Mouse (Mus musculus): ENCODE results near the gene Nop58.
A peak's percentile ranks its signal among the peaks of the same experiment; 100 is the strongest.
"Not testable (repeated sequence)": the region's sequence is repeated elsewhere in the genome, so short reads cannot be mapped to it uniquely, and the experiment has no call there.

Nop58 gene

DNA sequence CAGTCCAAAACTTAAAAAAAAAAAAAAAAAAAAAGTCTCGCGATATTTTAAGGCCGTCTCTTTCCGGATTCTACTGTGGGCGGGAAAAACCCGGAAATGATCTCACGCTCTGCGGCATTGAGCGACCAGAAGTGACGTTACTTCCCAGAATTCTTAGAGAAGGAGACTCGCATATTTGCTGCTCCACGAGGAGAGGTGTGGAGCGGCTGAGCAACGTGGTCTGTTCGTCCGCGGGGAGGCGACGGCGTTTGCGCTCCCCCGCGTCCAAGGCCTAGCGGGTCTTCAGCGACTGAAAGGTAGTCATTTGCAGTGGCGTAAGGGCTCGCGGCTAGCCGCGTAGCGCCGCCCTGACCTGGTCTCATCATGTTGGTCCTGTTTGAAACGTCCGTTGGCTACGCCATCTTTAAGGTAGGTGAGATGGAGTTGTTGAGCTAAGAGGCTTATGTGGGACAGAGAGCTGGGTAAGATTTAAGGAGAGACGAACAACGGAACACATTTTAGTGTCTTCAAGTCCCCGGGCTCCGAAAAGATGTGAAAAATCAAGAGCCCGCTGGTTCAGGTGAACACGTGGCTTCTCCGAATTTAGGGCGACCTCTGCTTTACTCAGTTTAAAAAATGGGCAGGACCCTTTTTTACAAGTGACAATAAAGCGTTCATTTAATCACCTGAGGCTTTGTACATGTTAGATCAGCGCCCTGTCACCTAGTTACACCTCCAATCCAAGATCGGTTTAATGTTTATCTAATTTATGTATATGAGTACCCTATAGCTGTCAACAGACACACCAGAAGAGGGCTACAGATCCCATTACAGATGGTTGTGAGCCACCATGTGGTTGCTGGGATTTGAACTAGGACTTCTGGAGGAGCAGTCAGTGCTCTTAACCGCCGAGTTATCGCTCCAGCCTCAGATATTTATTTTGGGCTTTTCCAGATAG is at the start of gene Nop58:
Nop58 (plus strand) TSS at position 153 of the 937 bp plus-strand sequence.
- DNase-seq (ENCODE audit: low read depth, low spot score) = peak; percentile 98

DNA sequence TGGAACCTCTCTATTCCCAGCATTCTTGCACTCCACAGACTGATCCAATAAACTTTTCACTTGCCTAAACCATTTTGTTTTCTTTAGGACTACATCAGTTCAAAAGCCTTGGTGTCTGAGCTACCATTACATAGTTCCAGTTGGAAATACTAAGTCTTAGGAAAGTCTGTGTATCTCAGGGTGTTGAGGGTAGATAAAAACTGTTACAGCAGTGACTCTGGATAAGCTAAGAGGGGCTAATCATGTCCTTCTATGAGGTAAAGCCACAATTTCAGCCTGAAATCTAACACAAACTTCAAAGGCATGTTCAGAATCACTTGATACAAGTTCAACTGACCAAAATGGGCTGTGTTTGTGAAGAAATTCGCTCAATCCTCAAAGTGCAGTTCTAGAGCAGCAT is 48.4 kb upstream of the Nop58 start:
- DNase-seq (ENCODE audit: low read depth, low spot score) = no peak

DNA sequence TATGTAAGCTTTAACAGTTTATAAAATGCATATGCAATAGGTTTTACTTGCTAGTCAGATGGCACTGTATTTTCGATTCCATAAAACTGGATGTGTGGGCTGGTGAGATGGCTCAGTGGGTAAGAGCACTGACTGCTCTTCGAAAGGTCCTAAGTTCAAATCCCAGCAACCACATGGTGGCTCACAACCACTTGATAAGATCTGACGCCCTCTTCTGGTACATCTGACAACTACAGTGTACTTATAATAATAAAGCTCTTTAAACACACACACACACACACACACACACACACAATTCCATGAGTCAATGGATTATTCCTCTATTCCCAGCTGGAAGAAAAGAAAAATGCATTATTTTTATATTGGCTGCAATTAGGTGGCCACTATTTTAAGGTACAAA is 46.4 kb upstream of the Nop58 start:
- DNase-seq (ENCODE audit: low read depth, low spot score) = no peak

DNA sequence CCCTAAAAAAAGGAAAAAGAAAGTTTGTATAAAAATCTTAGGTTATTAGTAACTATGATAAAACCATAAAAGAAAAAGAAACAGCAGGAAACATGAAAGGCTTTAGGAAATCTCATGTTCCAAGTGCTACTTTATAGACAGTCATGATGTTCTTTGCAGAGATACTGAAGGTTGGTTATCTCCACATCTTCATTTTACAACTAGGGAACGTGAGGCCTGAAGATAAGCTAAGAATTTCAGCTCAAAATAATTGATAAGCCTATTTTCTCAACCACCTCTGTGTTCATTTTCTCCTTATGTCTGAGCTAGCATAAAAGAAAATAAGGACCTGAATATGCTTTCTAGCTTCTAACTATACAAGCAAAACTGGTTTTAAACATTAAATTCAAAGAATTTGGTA is 42.3 kb upstream of the Nop58 start:
- DNase-seq (ENCODE audit: low read depth, low spot score) = no peak

DNA sequence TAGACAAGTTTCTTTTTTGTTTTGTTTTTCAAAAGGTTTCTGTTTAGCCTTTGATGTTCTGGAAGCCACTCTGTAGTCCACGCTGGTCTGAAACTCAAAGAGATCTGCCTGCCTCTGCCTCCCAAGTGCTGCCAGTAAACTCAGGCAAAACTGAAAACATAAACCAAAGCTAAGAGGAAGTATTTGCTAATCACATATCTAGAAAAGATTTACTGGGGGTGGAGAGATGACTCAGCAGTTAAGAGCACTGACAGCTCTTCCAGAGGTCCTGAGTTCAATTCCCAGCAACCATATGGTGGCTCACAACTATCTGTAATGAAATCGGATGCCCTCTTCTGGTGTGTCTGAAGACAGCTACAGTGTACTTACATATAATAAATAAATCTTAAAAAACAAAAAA is 38.3 kb upstream of the Nop58 start:
- DNase-seq (ENCODE audit: low read depth, low spot score) = not testable (repeated sequence)

DNA sequence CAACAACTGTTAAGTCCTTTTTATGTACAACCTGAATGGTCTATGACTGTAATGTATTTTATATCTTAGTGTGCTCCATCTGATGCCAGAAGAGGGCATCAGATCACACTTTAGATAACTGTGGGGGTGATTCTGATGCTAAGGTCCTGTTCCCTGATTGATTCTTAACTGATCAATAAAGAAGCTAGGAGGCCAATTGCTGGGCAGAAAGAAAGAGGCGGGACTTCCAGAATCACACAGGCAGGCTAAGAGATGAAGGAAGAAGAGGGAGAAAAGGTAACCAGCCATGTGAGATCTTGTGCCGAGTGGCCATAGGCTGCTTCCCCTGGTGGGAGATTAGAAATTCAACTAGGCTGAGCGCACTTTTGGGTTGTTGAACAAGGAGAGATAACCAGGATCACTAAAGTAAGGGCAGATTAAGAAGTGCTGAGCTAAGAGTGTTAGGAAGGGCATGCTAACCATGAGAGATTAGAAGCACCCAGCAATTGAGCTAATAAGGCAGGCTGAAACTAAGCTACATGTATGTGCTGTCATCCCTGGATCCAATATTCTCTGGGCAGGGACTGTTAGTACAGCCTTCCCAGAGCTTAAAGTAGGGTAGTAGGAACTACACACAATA is 33.5 kb upstream of the Nop58 start:
- no peak for DNase-seq (ENCODE audit: low read depth, low spot score)

DNA sequence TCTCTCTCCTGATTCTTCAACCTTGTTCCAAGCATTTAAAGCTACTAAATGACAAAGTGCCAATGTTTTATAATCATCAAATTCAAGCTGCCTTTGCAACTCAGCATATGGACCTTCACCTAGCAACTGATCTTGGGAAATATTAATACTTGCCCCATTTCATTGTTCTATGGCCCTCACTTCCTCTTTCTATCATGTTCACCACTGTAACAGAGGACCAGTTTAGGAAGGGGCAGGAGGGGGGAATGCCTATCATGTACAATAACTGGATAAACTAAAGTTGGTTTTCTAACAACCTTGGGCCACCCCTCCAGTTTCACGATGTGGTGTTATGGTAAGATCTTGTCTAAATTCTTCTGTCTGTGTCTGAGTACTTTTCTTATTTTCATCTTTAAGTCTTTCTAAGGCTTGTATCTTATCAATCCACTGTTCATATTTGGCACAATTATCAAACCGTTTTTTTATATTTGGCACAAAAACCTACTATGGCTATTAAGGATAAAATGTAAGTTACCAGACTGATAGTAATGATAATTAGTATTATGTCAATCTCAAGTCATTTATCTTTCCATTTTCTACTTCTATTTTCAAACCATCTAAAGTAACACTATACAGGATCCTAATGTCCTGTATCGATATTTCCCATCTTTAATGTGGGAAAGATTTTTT is 31.4 kb upstream of the Nop58 start:
- no peak for DNase-seq (ENCODE audit: low read depth, low spot score)

DNA sequence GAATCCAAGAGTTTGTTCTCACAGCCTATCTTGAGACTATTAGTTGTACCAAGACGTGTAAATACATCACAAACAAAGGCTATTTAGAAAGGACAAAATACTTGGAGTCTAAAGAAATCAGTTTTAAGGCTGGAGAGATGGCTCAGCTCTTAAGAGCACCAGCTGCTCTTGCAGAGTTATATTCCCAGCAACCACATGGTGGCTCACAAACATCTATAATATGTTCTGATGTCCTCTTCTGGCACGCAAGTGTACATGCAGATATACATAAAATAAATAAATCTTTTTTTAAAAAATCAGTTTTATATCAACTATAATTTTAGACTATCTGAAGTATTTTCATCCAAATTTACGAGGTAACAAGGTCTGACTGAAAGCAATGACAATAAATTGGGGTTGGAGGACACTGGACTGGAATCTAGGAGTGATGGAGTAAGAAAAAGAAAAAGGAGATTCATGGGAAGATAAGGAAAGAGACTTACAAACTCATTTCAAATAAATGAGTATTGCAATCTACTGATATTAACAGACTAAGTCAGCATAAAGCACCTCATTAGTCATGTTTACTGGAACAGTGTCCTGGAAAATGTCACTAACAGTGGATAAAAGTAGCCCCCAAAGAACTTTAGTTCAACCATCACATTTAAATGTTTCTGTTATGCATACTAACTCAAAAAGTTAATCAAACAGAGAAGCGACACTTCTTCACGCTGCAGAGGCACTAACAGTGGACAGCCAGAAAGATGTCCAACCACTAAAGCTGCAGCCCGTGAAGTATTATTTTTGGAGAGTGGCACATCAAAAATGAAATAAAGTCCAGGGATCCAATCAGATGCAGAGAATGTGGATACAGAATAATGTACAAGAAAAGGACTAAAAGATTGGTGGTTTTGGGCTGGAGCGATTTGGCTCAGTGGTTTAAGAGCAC is 28.3 kb upstream of the Nop58 start:
- DNase-seq (ENCODE audit: low read depth, low spot score) = no peak

DNA sequence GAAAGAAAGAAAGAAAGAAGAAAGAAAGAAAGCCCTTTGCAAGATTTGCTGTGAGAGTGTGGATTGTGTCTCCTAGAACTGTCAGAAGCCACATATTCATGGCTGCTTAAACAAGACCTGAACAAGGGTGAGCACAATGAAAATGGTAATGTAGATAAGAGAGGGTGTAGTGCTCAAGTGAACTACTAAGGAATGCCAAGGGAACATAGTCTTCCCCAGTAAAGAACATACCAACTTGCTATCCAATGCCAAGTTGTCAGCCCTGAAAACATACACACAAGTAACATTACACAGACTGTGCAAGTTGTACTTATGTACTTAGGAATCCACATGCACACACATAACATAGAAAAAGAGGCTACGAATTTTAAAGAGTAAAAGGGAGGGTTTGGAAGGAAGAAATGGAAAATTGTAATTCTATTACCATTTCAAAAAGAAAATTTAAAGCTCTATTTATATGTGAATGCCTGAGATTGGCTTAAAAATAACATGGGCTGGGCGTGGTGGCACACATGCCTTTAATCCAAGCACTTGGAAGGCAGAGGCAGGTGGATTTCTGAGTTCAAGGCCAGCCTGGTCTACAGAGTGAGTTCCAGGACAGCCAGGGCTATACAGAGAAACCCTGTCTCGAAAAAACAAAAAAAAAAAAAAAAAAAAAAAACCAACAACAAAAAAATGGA is 21.2 kb upstream of the Nop58 start:
- no peak for DNase-seq (ENCODE audit: low read depth, low spot score)

DNA sequence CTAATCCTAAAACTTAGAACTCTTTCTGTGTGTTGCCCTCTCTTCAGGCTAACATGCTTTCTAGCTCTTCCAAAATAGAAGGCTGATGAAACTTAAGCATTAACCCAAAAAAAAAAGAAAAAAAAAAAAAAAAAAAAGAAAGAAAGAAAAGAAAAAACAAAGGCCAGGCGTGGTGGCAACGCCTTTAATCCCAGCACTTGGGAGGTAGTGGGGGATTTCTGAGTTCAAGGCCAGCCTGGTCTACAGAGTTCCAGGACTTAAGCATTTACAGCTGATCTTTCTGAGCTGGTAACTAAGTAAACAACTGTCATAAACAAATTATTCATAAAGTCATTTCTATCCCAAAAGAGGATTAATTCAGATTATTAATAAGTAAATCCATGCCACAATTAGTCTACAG is 15.9 kb upstream of the Nop58 start:
- DNase-seq (ENCODE audit: low read depth, low spot score) = no peak

DNA sequence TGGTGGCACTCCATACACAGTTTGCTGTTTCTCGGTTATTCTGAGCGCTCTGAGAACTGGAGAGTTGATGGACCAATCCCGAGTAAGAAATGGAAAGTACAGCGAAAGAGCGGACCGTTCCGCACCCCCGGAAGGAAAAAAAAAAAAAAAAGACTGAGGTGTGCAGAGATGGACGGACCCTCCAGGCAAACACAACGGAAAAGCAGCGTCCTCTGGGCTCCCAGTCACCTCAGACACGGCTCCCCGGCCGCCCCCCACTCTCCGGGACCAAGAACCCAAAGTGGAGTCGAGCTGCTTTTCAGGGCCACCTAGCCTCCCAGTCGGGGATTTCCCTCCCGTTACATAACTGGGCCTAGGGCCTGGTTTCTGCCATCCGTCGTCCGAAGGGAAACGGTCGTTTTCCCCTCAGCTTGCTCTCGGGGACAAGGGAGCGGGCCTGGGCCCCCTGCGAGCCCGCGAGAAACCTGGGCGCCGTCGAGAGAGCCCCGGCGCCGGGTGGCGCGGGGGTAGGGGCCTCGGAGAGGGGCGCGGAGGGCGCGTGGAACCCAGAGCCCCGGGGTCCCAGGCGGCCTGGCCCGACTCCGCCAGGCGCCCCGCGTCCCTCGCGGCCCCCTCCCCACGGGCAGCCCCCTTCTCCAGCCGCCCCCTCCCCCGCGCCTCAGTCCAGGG is 14.7 kb upstream of the Nop58 start:
- DNase-seq (ENCODE audit: low read depth, low spot score) = no peak

DNA sequence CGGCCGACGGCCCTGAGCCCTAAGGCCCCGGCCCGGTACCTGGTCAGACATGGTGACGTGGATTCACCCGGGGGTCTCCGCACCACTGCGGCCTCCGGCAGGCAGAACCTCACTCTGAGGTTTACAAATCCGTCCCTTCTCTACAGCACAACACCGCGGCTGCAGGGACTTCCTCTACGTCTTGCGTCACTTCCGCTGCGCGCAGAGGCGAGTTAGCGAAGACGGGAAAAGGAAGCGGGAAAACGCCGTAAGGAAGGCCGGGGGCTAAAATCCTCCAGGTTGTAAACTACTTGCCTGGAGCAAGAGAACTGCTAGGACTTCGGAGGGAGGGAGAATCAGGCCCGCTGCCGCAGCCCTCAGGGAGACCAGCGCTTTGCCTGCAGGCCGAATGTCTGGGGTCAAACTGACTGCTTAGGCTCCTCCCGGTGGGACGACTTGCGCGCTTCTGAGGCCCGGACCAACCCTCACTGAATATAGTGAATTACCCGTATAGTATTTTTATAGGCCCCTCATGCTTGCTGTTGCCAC is 14.1 kb upstream of the Nop58 start, which contains the start of gene Sumo1:
Sumo1 (minus strand) TSS at position 194 of the 528 bp plus-strand sequence.
- peak; percentile 92 for DNase-seq (ENCODE audit: low read depth, low spot score)

DNA sequence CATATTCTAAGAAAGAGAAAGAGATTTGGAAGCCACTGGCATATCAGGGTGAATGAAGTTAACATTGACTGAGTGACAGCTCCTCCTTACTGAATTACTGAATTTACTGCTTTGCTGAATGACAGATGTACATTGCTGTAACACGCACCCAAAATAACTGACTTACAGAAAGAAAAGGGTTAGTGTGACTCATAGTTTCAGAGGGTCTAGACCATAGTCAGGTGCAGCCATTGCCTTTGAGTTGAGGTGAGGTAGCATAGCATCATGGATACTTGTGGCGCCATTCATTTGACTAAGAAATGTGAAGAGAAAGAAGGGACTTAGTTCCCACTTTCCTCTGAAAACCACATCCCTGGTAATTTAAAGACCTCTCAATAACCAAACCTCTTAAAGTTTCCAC is 11.1 kb upstream of the Nop58 start:
- DNase-seq (ENCODE audit: low read depth, low spot score) = no peak

DNA sequence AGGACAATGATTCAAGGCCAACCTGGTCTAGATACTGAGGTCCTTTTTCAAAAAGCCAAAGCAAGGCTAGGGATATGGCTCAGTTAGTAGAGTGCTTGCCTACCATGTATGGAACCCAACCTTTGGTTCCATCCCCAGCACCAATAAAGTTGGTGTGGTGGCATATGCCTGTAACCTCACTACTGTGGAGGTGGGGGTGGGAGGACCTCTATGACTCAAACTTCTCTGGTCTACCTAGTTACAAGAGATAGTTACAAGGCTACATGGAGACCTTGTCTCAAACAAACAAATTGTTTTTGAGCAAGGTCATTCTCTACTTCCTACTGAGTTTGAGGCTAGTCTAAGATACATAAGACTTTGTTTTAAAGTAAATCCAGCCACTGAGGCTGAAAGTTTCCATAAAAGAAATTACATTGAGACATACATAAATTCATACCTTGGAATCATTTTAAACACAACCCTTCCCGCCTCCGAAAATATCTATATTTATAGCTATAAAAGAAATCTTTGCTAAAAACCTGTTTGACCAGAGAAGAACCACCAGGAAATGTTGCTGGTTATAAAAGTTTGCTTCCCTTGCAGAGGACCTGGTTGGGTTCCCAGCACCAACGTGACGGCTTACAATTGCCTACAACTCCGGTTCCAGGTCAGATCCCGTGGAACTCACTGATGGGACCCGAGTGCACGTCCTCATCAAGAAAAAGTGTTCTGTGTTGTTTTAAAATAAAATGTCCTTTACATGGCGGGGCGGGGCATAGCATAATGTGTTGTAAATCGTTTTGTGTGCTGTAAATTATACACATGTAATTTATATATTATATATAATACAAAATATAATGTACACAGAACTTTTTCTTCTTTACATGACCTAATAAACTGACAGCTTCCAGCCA is 599 bp upstream of the Nop58 start:
- DNase-seq (ENCODE audit: low read depth, low spot score) = no peak

DNA sequence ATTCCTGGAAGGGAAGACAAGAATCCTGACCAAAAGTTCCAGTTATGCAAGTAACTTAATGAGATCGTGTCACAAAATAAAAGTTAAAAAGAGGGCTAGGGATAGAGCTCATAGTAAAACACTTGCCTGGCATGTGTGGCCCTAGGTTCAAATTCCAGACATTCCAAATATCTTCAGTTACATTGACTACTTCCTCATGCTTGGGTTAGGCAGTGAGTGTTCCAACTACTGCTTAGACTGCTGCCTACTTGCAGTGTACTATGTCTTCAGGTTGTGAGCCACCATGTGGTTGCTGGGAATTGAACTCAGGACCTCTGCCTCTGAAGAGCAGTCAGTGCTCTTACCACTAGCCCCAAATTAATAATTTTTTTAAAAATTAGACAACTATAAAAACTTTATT is 2.7 kb downstream of the Nop58 start:
- DNase-seq (ENCODE audit: low read depth, low spot score) = no peak

DNA sequence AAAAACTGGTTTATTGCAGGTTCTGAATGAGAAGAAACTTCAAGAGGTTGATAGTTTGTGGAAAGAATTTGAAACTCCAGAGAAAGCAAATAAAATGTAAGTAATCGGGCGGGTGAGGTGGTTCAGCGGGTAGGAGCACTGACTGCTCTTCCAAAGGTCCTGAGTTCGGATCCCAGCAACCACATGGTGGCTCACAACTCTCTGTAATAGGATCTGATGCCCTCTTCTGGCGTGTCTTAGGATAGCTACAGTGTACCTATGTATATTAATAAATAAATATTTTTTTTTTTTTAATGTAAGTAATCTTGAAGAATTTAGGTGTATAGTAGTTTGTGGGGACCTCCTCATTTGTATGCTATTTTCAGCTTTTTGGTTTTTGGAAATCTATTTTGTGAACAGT is 5.7 kb downstream of the Nop58 start:
- DNase-seq (ENCODE audit: low read depth, low spot score) = no peak

DNA sequence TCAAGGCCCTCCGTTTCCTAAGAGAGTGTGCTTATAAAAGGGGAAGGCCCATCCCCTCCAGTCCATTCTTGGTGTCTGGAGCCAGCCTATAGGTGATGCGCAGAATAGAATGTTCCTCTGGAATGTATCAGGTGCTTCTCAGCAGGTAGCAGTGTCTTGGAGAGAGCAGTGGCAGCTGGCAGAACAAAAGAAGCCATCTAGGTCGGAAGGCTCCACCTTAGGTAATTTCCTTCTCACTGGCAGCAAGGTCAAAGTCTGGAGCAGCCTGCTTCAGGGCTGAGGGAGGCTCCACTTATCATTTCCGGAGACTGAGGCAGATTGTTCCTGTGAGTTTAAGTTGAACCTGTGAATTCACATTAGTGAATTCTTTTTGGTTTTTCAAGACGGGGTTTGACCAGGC is 13.0 kb downstream of the Nop58 start:
- no peak for DNase-seq (ENCODE audit: low read depth, low spot score)

DNA sequence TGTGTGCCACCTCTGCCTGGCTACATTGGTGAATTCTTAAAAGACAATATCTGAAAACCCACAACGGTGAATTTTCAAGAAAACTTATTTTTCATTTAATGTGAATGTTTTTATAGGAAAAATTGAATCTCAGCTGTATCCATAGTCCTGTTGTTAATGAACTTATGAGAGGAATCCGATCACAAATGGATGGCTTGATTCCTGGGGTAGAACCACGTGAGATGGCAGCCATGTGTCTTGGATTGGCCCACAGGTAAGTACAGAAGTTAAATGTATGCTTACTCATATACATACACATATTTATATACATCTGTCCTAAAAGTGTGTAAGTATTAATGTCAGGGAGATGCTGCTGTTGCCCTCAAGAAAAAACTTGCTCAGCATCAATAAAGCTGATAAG is 13.4 kb downstream of the Nop58 start:
- no peak for DNase-seq (ENCODE audit: low read depth, low spot score)

DNA sequence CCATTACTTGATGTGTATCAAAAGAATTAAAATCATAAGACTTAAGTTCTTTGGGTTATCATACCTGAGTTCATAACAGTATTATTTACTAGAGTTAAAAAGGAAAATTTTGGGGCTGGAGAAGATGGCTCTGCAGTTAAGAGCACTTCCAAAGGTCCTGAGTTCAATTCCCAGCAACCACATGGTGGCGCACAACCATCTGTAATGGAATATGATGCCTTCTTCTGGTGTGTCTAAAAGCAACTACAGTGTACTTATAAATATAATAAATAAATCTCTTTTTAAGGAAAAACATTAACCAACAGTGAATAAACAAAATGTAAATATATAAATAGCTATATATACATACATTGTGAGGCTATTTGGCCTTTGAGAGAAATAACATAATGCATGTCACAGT is 17.0 kb downstream of the Nop58 start:
- no peak for DNase-seq (ENCODE audit: low read depth, low spot score)

Data from telencephalon, adult 2 months (tissue).